ENCODE assay signal across 23 mouse cellular contexts in the genomic region with DNA sequence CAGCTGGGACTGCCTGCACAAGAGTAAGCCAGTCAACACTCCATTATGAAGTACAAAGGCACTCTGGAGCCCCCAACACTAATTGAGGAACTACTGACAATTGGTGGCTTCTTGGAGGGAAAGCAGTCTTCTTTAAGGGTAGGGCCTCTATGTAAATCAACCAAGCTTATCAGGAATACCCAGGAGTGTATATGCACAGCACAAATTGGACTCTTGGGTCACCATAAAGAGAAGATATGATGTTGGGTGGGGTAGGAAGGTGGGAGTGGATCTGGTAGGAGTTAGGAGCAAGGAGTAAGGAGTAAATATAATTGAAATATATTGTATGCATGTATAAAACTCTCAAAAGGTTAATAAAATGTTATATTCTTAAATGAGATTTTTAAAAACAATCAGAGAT.
DNase-seq lines count a peak whose midpoint lies in the region; ATAC-seq and TF ChIP-seq lines count a peak whose summit lies in the region.
"Had no signal": no experiment of that assay in that cellular context is flagged by ENCODE, and none has a peak within 500 bp of the region (broad histone marks: within the 10 kb centered on the region; RNA-seq: fewer than 3 reads in every experiment).

No protein-coding gene starts in this region.

- H3K9me3 ChIP-seq in intestine, embryonic 15.5 days = no peaks in the 10 kb centered on the region
- no peaks in the 10 kb centered on the region for H3K9me3 ChIP-seq in intestine, postnatal 0 days (ENCODE audit: control insufficient read depth)
- H3K9me3 ChIP-seq in liver, embryonic 12.5 days (replicated peaks) = no peaks in the 10 kb centered on the region
- no peaks in the 10 kb centered on the region for H3K9me3 ChIP-seq in liver, embryonic 15.5 days (replicated peaks)
- no peaks in the 10 kb centered on the region for H3K9me3 ChIP-seq in forebrain, embryonic 14.5 days (replicated peaks; ENCODE audit: control insufficient read depth, low read length)
- no peaks in the 10 kb centered on the region for H3K9me3 ChIP-seq in kidney, embryonic 14.5 days (ENCODE audit: control insufficient read depth, low read length)
- H3K9me3 ChIP-seq: forebrain, embryonic 15.5 days; heart, embryonic 12.5 days; heart, embryonic 15.5 days; hindbrain, embryonic 10.5 days; hindbrain, embryonic 13.5 days had no signal

- no peak overlapping the region for H3K4me2 ChIP-seq in intestine, embryonic 15.5 days (replicated peaks)
- no peak overlapping the region for H3K4me2 ChIP-seq in intestine, postnatal 0 days (replicated peaks; ENCODE audit: low read depth)
- no peak overlapping the region for H3K4me2 ChIP-seq in liver, embryonic 12.5 days
- no peak overlapping the region for H3K4me2 ChIP-seq in liver, embryonic 15.5 days
- H3K4me2 ChIP-seq in forebrain, embryonic 14.5 days (ENCODE audit: low read length) = no peak overlapping the region
- H3K4me2 ChIP-seq in kidney, embryonic 14.5 days (replicated peaks; ENCODE audit: low read depth, low read length) = no peak overlapping the region
- H3K4me2 ChIP-seq: forebrain, embryonic 15.5 days; heart, embryonic 12.5 days; heart, embryonic 15.5 days; hindbrain, embryonic 13.5 days had no signal

- no peak overlapping the region for H3K27ac ChIP-seq in intestine, embryonic 15.5 days
- H3K27ac ChIP-seq in intestine, postnatal 0 days (ENCODE audit: low read depth, low read length) = no peak overlapping the region
- H3K27ac ChIP-seq in liver, embryonic 12.5 days = peak overlapping the region; percentile 51
- H3K27ac ChIP-seq in liver, embryonic 15.5 days (replicated peaks) = peak overlapping the region; percentile 20; the same call in 1 of the 2 replicates
- no peak overlapping the region for H3K27ac ChIP-seq in forebrain, embryonic 14.5 days (ENCODE audit: low read depth, low read length)
- H3K27ac ChIP-seq in kidney, embryonic 14.5 days (ENCODE audit: low read depth, low read length) = no peak overlapping the region
- H3K27ac ChIP-seq: forebrain, embryonic 15.5 days; heart, embryonic 15.5 days; hindbrain, embryonic 10.5 days; hindbrain, embryonic 13.5 days had no signal

- no peaks in the 10 kb centered on the region for H3K27me3 ChIP-seq in intestine, embryonic 15.5 days (replicated peaks)
- no peaks in the 10 kb centered on the region for H3K27me3 ChIP-seq in intestine, postnatal 0 days (replicated peaks; ENCODE audit: control insufficient read depth, insufficient read depth, low read length)
- H3K27me3 ChIP-seq in liver, embryonic 12.5 days (replicated peaks) = no peaks in the 10 kb centered on the region
- no peaks in the 10 kb centered on the region for H3K27me3 ChIP-seq in liver, embryonic 15.5 days
- no peaks in the 10 kb centered on the region for H3K27me3 ChIP-seq in forebrain, embryonic 14.5 days (replicated peaks; ENCODE audit: control insufficient read depth, insufficient read depth, low read length)
- no peaks in the 10 kb centered on the region for H3K27me3 ChIP-seq in kidney, embryonic 14.5 days (ENCODE audit: control insufficient read depth, insufficient read depth, low read length)
- H3K27me3 ChIP-seq: forebrain, embryonic 15.5 days; heart, embryonic 12.5 days; heart, embryonic 15.5 days; hindbrain, embryonic 13.5 days had no signal

- H3K9ac ChIP-seq in intestine, embryonic 15.5 days = no peak overlapping the region
- no peak overlapping the region for H3K9ac ChIP-seq in intestine, postnatal 0 days (ENCODE audit: low read depth, low read length)
- H3K9ac ChIP-seq in liver, embryonic 12.5 days = no peak overlapping the region
- no peak overlapping the region for H3K9ac ChIP-seq in liver, embryonic 15.5 days
- H3K9ac ChIP-seq in forebrain, embryonic 14.5 days (ENCODE audit: low read length) = no peak overlapping the region
- no peak overlapping the region for H3K9ac ChIP-seq in kidney, embryonic 14.5 days (ENCODE audit: low read depth, low read length)
- H3K9ac ChIP-seq: forebrain, embryonic 15.5 days; heart, embryonic 12.5 days; heart, embryonic 15.5 days; hindbrain, embryonic 13.5 days had no signal

- no peak overlapping the region for H3K4me3 ChIP-seq in intestine, embryonic 15.5 days (replicated peaks)
- H3K4me3 ChIP-seq in intestine, postnatal 0 days (ENCODE audit: low read depth, low read length) = no peak overlapping the region
- H3K4me3 ChIP-seq in liver, embryonic 12.5 days = no peak overlapping the region
- H3K4me3 ChIP-seq in liver, embryonic 15.5 days (replicated peaks) = no peak overlapping the region
- H3K4me3 ChIP-seq in forebrain, embryonic 14.5 days (ENCODE audit: low read depth, low read length) = no peak overlapping the region
- no peak overlapping the region for H3K4me3 ChIP-seq in kidney, embryonic 14.5 days (ENCODE audit: low read length)
- H3K4me3 ChIP-seq: forebrain, embryonic 15.5 days; heart, embryonic 12.5 days; heart, embryonic 15.5 days; hindbrain, embryonic 10.5 days; hindbrain, embryonic 13.5 days had no signal

- H3K4me1 ChIP-seq in intestine, embryonic 15.5 days (replicated peaks) = no peaks in the 10 kb centered on the region
- no peaks in the 10 kb centered on the region for H3K4me1 ChIP-seq in intestine, postnatal 0 days (replicated peaks; ENCODE audit: control insufficient read depth, insufficient read depth, low read length)
- H3K4me1 ChIP-seq in liver, embryonic 12.5 days = no peaks in the 10 kb centered on the region
- H3K4me1 ChIP-seq in liver, embryonic 15.5 days (replicated peaks) = no peaks in the 10 kb centered on the region
- H3K4me1 ChIP-seq in forebrain, embryonic 14.5 days (ENCODE audit: control insufficient read depth, insufficient read depth, low read length) = no peaks in the 10 kb centered on the region
- no peaks in the 10 kb centered on the region for H3K4me1 ChIP-seq in kidney, embryonic 14.5 days (ENCODE audit: control insufficient read depth, insufficient read depth, low read length)
- H3K4me1 ChIP-seq: forebrain, embryonic 15.5 days; heart, embryonic 12.5 days; hindbrain, embryonic 10.5 days; hindbrain, embryonic 13.5 days had no signal

- DNase-seq in c-Kit-negative CD71-positive TER-119-positive erythroid progenitor cells, embryonic 14.5 days (ENCODE audit: low read depth, low spot score) = peak; percentile 17
- DNase-seq in forebrain, embryonic 14.5 days (ENCODE audit: low spot score) = no peak
- DNase-seq in lung, postnatal 36 days = no peak
- DNase-seq: adrenal gland, adult 2 months; adrenal gland, postnatal 14 days; cerebellum, adult 18-20 months; cerebellum, adult 9-10 months; cerebellum, postnatal 14 days; gastrocnemius, postnatal 25 days; heart, adult 18-20 months; heart, postnatal 10 days; heart, postnatal 36 days had no signal

- H3K36me3 ChIP-seq in intestine, embryonic 15.5 days = no peaks in the 10 kb centered on the region
- no peaks in the 10 kb centered on the region for H3K36me3 ChIP-seq in intestine, postnatal 0 days (ENCODE audit: control insufficient read depth, insufficient read depth)
- no peaks in the 10 kb centered on the region for H3K36me3 ChIP-seq in liver, embryonic 12.5 days
- H3K36me3 ChIP-seq in liver, embryonic 15.5 days (replicated peaks) = no peaks in the 10 kb centered on the region
- no peaks in the 10 kb centered on the region for H3K36me3 ChIP-seq in forebrain, embryonic 14.5 days (ENCODE audit: control insufficient read depth, insufficient read depth, low read length)
- H3K36me3 ChIP-seq in kidney, embryonic 14.5 days (ENCODE audit: control insufficient read depth, insufficient read depth, low read length) = no peaks in the 10 kb centered on the region
- H3K36me3 ChIP-seq: forebrain, embryonic 15.5 days; heart, embryonic 12.5 days; heart, embryonic 15.5 days; hindbrain, embryonic 10.5 days; hindbrain, embryonic 13.5 days had no signal

- TF ChIP-seq CTCF in intestine, postnatal 0 days (IDR thresholded peaks at IDR 0.05; ENCODE audit: low read depth) = no peak

- peak; percentile 61; the same call in 1 of the 2 replicates for ATAC-seq in intestine, embryonic 15.5 days
- ATAC-seq in intestine, postnatal 0 days = no peak
- ATAC-seq in liver, embryonic 12.5 days = peak; percentile 99
- ATAC-seq in liver, embryonic 15.5 days (ENCODE audit: insufficient read depth) = peak; percentile 95
- ATAC-seq in forebrain, embryonic 14.5 days = no peak
- no peak for ATAC-seq in kidney, embryonic 14.5 days (ENCODE audit: low FRiP score, low TSS enrichment)
- ATAC-seq: forebrain, embryonic 15.5 days; hindbrain, embryonic 16.5 days had no signal

Comparison
In these comparisons a context has a peak if more than half of its experiments do, and no peak if none do; other contexts are left out.
1. ATAC-seq: peak in intestine, embryonic 15.5 days (single experiment), liver, embryonic 12.5 days (single experiment) and liver, embryonic 15.5 days (single experiment); none in intestine, postnatal 0 days (single experiment), forebrain, embryonic 14.5 days (single experiment) and kidney, embryonic 14.5 days (single experiment).
2. H3K27ac ChIP-seq: peak in liver, embryonic 12.5 days (single experiment) and liver, embryonic 15.5 days (single experiment); none in intestine, embryonic 15.5 days (single experiment), intestine, postnatal 0 days (single experiment), forebrain, embryonic 14.5 days (single experiment) and kidney, embryonic 14.5 days (single experiment).